Mouse (Mus musculus) intestine, embryonic 16.5 days (tissue): Measurements from ENCODE around the gene Hecw2. TPM values are rescaled to one million over a fixed set of nuclear protein-coding genes. Genes with fewer than 3 reads are reported as not detected.

Experiments used
- ATAC-seq: fragments of 200-750 bp; cut with Nextera tagmentation; 2 replicates; pipeline ENCODE4 v1.8.0; 2017; ENCODE audit warnings: moderate TSS enrichment, moderate library complexity
- H3K27ac ChIP-seq: fragments of 300-500 bp; sonication (generic); 2 replicates; pipeline ENCODE4 v1.5.1; 2014; ENCODE audit warnings: mild to moderate bottlenecking, low read length
- H3K27me3 ChIP-seq: fragments of 300-500 bp; sonication (generic); replicated peaks from 2 replicates; pipeline ENCODE4 v1.6.1; 2014; ENCODE audit warnings: low read length, control low read depth, mixed read lengths; ENCODE audit not compliant: control insufficient read depth, insufficient read depth
- H3K36me3 ChIP-seq: fragments of 300-500 bp; sonication (generic); 2 replicates; pipeline ENCODE4 v1.6.1; 2014; ENCODE audit warnings: low read length, control low read depth; ENCODE audit not compliant: control insufficient read depth, insufficient read depth
- H3K4me1 ChIP-seq: fragments of 300-500 bp; sonication (generic); 2 replicates; pipeline ENCODE4 v1.6.1; 2014; ENCODE audit warnings: low read length, control low read depth, mixed read lengths; ENCODE audit not compliant: control insufficient read depth, insufficient read depth
- H3K4me2 ChIP-seq: fragments of 300-500 bp; sonication (generic); 2 replicates; pipeline ENCODE4 v1.6.1; 2014; ENCODE audit warnings: low read depth, low read length, control low read depth
- H3K4me3 ChIP-seq: fragments of 300-500 bp; sonication (generic); 2 replicates; pipeline ENCODE4 v1.5.1; 2014; ENCODE audit warnings: mild to moderate bottlenecking, low read length
- H3K9ac ChIP-seq: fragments of 300-500 bp; sonication (generic); 2 replicates; pipeline ENCODE4 v1.6.1; 2014; ENCODE audit warnings: low read depth, low read length
- H3K9me3 ChIP-seq: fragments of 300-500 bp; sonication (generic); 2 replicates; pipeline ENCODE4 v1.6.1; 2016; ENCODE audit warnings: low read length, control low read depth; ENCODE audit not compliant: control insufficient read depth
- WGBS: fragments of 180-500 bp; shearing (Covaris S2); extraction: QIAGEN DNeasy Blood & Tissue Kit; methylation state at CpG from one replicate; pipeline ENCODE4 v1.1.7; 2014; 5-methylcytosine and 5-hydroxymethylcytosine counted together
- polyA plus RNA-seq: library from polyadenylated mRNA; unstranded; fragments of >200 nt; fragmentation: Nextera tagmentation; extraction: Ambion mirVana; gene quantifications from 2 replicates; pipeline ENCODE4 v1.2.1, GENCODE M21; 2015

Gene Hecw2
- polyA plus RNA-seq, 1 experiment from 2014 or later = 0.83 TPM

GRCm38 (mm10) chr1:53976100-53976499 is 218.9 kb downstream of the Hecw2 start:
- H3K9me3 ChIP-seq = no peaks in the 10 kb centered on the region
- no peaks in the 10 kb centered on the region for H3K36me3 ChIP-seq
- no peak overlapping the region for H3K9ac ChIP-seq
- WGBS = 90% methylated on average over 8 of the region's 8 CpGs
- no peak overlapping the region for H3K4me2 ChIP-seq
- H3K27me3 ChIP-seq = no peaks in the 10 kb centered on the region
- no peak for ATAC-seq
- no peak overlapping the region for H3K27ac ChIP-seq
- no peak overlapping the region for H3K4me3 ChIP-seq
- no peaks in the 10 kb centered on the region for H3K4me1 ChIP-seq

GRCm38 (mm10) chr1:53974941-53975340 is 220.0 kb downstream of the Hecw2 start:
- Histone ChIP-seq H3K9me3 (no peaks in the 10 kb centered on the region), H3K36me3 (no peaks in the 10 kb centered on the region), H3K9ac (no peak overlapping the region), H3K4me3 (no peak overlapping the region), H3K4me1 (no peaks in the 10 kb centered on the region), H3K4me2 (no peak overlapping the region), H3K27me3 (no peaks in the 10 kb centered on the region), H3K27ac (no peak overlapping the region)
- WGBS = 60% methylated on average over 5 of the region's 5 CpGs
- no peak for ATAC-seq

GRCm38 (mm10) chr1:53970326-53970977 is 224.5 kb downstream of the Hecw2 start:
- H3K9me3 ChIP-seq = no peaks in the 10 kb centered on the region
- WGBS = 87% methylated on average over 5 of the region's 5 CpGs
- no peaks in the 10 kb centered on the region for H3K36me3 ChIP-seq
- H3K27ac ChIP-seq = no peak overlapping the region
- H3K4me1 ChIP-seq = no peaks in the 10 kb centered on the region
- no peak for ATAC-seq
- H3K4me3 ChIP-seq = no peak overlapping the region
- no peak overlapping the region for H3K9ac ChIP-seq
- no peak overlapping the region for H3K4me2 ChIP-seq
- no peaks in the 10 kb centered on the region for H3K27me3 ChIP-seq

GRCm38 (mm10) chr1:53952395-53952794 is 242.6 kb downstream of the Hecw2 start:
- Histone ChIP-seq H3K27me3 (no peaks in the 10 kb centered on the region), H3K4me3 (no peak overlapping the region), H3K4me2 (no peak overlapping the region), H3K9ac (no peak overlapping the region), H3K4me1 (no peaks in the 10 kb centered on the region), H3K9me3 (no peaks in the 10 kb centered on the region), H3K27ac (no peak overlapping the region), H3K36me3 (no peaks in the 10 kb centered on the region)
- WGBS = 58% methylated on average over 5 of the region's 5 CpGs
- no peak for ATAC-seq

GRCm38 (mm10) chr1:53945815-53946214 is 249.2 kb downstream of the Hecw2 start:
- 54% methylated on average over 2 of the region's 2 CpGs for WGBS

GRCm38 (mm10) chr1:53942468-53942867 is 252.5 kb downstream of the Hecw2 start:
- no peak for ATAC-seq
- no peaks in the 10 kb centered on the region for H3K4me1 ChIP-seq
- 81% methylated on average over 8 of the region's 8 CpGs for whole genome bisulfite sequencing
- no peaks in the 10 kb centered on the region for H3K27me3 ChIP-seq
- no peaks in the 10 kb centered on the region for H3K36me3 ChIP-seq
- no peak overlapping the region for H3K4me2 ChIP-seq
- no peak overlapping the region for H3K9ac ChIP-seq
- no peaks in the 10 kb centered on the region for H3K9me3 ChIP-seq
- no peak overlapping the region for H3K27ac ChIP-seq
- H3K4me3 ChIP-seq = no peak overlapping the region

More at GRCm38 (mm10) chr1:53945815-53946214, 249.2 kb downstream of the Hecw2 start:
- no peaks in the 10 kb centered on the region for H3K27me3 ChIP-seq
- no peak overlapping the region for H3K27ac ChIP-seq
- H3K4me3 ChIP-seq = no peak overlapping the region
- no peak for ATAC-seq
- H3K4me2 ChIP-seq = no peak overlapping the region
- no peaks in the 10 kb centered on the region for H3K9me3 ChIP-seq
- no peak overlapping the region for H3K9ac ChIP-seq
- no peaks in the 10 kb centered on the region for H3K36me3 ChIP-seq
- H3K4me1 ChIP-seq = no peaks in the 10 kb centered on the region

- no peak overlapping the region for H3K4me3 ChIP-seq
- H3K4me2 ChIP-seq = no peak overlapping the region
- no peaks in the 10 kb centered on the region for H3K9me3 ChIP-seq
- 60% methylated on average over 3 of the region's 3 CpGs for WGBS
- no peak overlapping the region for H3K27ac ChIP-seq
- ATAC-seq = no peak
- no peaks in the 10 kb centered on the region for H3K36me3 ChIP-seq
- no peak overlapping the region for H3K9ac ChIP-seq
- H3K27me3 ChIP-seq = no peaks in the 10 kb centered on the region
- no peaks in the 10 kb centered on the region for H3K4me1 ChIP-seq
Measured at GRCm38 (mm10) chr1:53941528-53941927, 253.4 kb downstream of the Hecw2 start.

- ATAC-seq = no peak
- no peak overlapping the region for H3K9ac ChIP-seq
- H3K4me2 ChIP-seq = no peak overlapping the region
- no peaks in the 10 kb centered on the region for H3K4me1 ChIP-seq
- no peaks in the 10 kb centered on the region for H3K36me3 ChIP-seq
- H3K9me3 ChIP-seq = no peaks in the 10 kb centered on the region
- H3K27ac ChIP-seq = no peak overlapping the region
- no peak overlapping the region for H3K4me3 ChIP-seq
- WGBS = 41% methylated on average over 13 of the region's 13 CpGs
- no peaks in the 10 kb centered on the region for H3K27me3 ChIP-seq
Measured at GRCm38 (mm10) chr1:53940268-53941017, 254.5 kb downstream of the Hecw2 start.

GRCm38 (mm10) chr1:53939291-53939690 is 255.7 kb downstream of the Hecw2 start:
- Histone ChIP-seq H3K27me3 (no peaks in the 10 kb centered on the region), H3K27ac (no peak overlapping the region), H3K36me3 (no peaks in the 10 kb centered on the region), H3K9ac (no peak overlapping the region), H3K4me1 (no peaks in the 10 kb centered on the region), H3K4me2 (no peak overlapping the region), H3K9me3 (no peaks in the 10 kb centered on the region), H3K4me3 (no peak overlapping the region)
- 68% methylated on average over 4 of the region's 4 CpGs for WGBS
- ATAC-seq = no peak
